Mouse (Mus musculus) ES-Bruce4 (cell line): ENCODE data around the gene Sel1l3.

ENCODE experiments used
- CTCF ChIP-seq: IDR thresholded peaks from one replicate; pipeline ENCODE4 v1.8.1; 2011; ENCODE audit warnings: low read depth, low read length
- EP300 ChIP-seq: IDR thresholded peaks from 2 replicates; pipeline ENCODE4 v1.6.1; 2011; ENCODE audit warnings: low read depth, low read length; ENCODE audit not compliant: insufficient read depth
- POLR2A ChIP-seq: IDR thresholded peaks from one replicate; pipeline ENCODE4 v1.8.1; 2011; ENCODE audit warnings: low read length; ENCODE audit not compliant: insufficient read depth

DNA sequence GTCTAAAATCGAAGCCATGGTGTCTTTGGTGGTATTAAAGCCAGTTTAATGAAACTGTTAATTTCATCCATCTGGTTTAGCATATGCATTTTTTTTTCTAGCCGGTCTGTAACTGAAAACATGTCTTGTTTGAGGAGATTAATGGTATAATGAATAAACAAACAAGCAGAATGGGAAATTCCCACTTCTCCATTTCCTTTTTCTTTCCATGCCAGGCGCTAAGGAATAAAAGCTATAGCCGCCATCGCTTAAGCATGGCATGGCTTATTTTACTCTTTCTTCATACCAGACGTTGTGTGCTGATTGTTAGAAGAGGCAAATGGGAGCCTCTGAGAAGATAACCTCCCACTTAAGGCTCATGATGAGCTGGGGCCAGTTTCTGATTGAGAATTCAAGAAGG lies 53.5 kb downstream of the Sel1l3 start:
- TF ChIP-seq CTCF (no peak), POLR2A (no peak), EP300 (no peak)
